Mouse (Mus musculus) layer of hippocampus, adult 11-12 months (tissue): Measurements from ENCODE around the gene Crat.

ENCODE experiments used
- DNase-seq: peaks from one replicate; pipeline ENCODE4 v3.0.0; 2022; ENCODE audit warnings: low spot score

Crat gene

GRCm38 (mm10) chr2:30366203-30366602, 49.4 kb downstream of the Crat start:
- DNase-seq = no peak

- no peak for DNase-seq
Observed at GRCm38 (mm10) chr2:30365281-30366069, 50.1 kb downstream of the Crat start.

- peak; percentile 99 for DNase-seq
Observed at GRCm38 (mm10) chr2:30363773-30364650, 51.6 kb downstream of the Crat start, which contains the start of gene Miga2. Gene Miga2 (plus strand): TSS chr2:30364233.

- DNase-seq = no peak
Observed at GRCm38 (mm10) chr2:30362865-30363264, 52.7 kb downstream of the Crat start.

GRCm38 (mm10) chr2:30360626-30361025, 55.0 kb downstream of the Crat start:
- DNase-seq = no peak

GRCm38 (mm10) chr2:30358533-30359531, 56.8 kb downstream of the Crat start, which contains the start of gene Sh3glb2:
Gene Sh3glb2 (minus strand): TSS chr2:30359337.
- peak; percentile 78 for DNase-seq

GRCm38 (mm10) chr2:30357552-30358510, 57.8 kb downstream of the Crat start:
- DNase-seq = peak; percentile 43

GRCm38 (mm10) chr2:30356906-30357305, 58.7 kb downstream of the Crat start:
- no peak for DNase-seq

- no peak for DNase-seq
Observed at GRCm38 (mm10) chr2:30356266-30356665, 59.3 kb downstream of the Crat start.

- no peak for DNase-seq
Observed at GRCm38 (mm10) chr2:30355861-30356260, 59.8 kb downstream of the Crat start.

GRCm38 (mm10) chr2:30351149-30351548, 64.5 kb downstream of the Crat start:
- DNase-seq = no peak
